Mouse (Mus musculus) right cerebral cortex, adult 18-20 months (tissue): Measurements from ENCODE around the gene Nfkb1.
A peak's percentile ranks its signal among the peaks of the same experiment; 100 is the strongest.

Experiments used
- DNase-seq: peaks from one replicate; pipeline ENCODE4 v3.0.0; 2022; ENCODE audit warnings: mixed read lengths

Gene Nfkb1

GRCm38 (mm10) chr3:135665777-135666259, 25.5 kb downstream of the Nfkb1 start:
- DNase-seq: no peak

DNA sequence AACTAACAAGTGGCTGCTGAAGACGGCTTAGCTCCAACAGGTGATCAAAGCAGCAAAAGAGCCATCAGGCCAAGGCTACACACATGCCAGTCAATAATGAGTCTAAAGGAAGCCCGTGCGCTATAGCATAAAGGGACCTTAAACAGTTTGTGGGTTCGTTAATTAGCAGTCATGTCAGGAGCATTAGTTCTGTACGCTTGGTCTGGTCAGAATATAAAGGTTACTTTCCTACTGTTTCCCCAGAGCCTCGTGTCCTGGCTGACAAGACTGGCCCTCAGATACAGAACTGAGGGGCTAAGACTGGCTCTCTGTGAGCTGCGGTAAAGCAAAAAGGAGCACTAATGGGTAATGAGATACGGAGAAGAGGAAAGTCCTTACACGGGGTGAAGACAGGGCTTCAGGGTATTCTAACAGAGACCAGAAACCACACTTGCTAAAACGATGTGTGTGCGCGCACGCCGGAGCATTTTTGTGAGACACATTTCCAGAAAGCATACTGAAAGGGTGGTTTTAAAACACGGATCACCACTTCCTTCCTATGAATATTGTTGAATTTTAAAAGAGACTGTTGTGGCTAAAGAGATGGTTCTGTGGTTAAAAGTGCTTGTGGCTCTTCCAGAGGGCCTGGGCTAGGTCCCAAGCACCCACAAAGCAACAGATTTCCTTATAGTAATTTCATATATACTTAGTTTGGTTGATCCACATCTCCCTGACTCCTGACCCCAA, 29.0 kb downstream of the Nfkb1 start:
- DNase-seq: no peak

DNA sequence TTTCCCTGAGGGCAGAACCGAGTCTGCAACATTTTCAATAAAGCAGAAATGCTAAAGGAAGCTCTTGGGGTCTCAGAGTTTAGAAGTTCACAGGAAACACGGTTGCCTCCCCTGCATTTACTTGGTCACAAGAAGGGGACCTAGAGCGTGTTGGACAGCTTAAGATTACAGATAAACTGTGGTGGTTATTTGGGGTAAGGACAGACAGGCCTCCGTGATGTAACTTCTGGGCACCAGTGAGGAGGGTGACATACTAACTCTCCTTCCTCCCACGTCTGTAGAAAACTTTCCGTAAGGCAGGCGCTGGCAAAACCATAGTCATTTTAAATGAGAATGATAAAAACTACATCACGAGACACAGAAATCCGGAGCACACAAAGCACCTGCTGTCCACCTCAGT, 29.6 kb downstream of the Nfkb1 start:
- DNase-seq: no peak

GRCm38 (mm10) chr3:135658540-135659097, 32.7 kb downstream of the Nfkb1 start:
- no peak for DNase-seq

DNA sequence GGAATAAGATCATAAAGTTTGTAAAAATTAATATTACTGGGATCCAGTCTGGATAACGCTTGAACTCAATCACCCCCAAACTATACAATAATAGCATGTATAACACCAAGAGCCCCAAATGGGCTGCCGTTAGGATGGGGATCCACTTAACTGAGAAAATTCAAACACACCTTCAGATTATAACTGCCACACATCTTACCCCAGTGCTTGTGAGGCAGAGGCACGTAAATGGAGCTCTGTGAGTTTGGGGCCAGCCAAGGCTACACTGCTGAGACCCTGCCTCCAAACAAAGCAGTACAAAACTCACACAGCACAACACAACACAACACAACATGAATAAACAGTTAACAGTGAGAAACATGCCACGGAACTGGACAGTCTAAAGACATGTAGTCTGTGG, 35.2 kb downstream of the Nfkb1 start:
- DNase-seq: no peak

- DNase-seq: no peak
Measured at GRCm38 (mm10) chr3:135650773-135651555, 40.4 kb downstream of the Nfkb1 start.

GRCm38 (mm10) chr3:135649809-135650208, 41.5 kb downstream of the Nfkb1 start:
- DNase-seq: no peak

- DNase-seq: no peak
Measured at GRCm38 (mm10) chr3:135648501-135648900, 42.8 kb downstream of the Nfkb1 start.

DNA sequence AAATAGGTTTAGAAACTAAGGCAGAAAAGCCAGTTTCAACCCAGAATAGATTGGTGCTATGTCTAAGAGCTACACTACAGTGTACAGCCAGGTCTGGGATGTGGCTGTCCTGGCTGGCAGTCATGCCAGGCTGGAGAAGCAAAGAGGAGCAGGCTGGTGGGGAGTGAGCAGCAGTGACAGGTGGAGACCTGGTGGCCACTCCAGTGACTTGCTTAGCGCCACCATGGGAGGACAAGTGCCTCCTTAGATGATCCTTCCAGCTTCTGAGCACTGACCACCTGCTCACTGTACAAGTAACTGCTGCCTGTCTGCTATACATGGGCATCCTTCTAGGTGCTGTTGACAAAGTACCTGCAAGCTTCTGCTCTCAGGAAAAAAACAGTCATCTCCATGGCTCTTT, 44.7 kb downstream of the Nfkb1 start:
- no peak for DNase-seq

GRCm38 (mm10) chr3:135644971-135645370, 46.4 kb downstream of the Nfkb1 start:
- DNase-seq: no peak

DNA sequence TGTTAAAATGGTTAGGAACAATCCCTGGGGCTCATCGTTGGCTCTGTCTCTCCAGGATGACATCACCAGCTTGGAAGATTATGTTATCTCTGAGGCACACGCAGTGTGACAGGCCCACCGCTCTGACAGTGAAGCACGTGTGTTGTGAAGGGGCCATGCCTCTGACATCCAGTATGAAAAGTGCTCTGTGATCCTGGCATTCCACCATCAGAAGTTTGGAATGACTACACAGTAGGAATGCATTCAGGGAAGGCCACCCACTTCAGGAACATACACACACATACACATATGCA, 49.8 kb downstream of the Nfkb1 start:
- DNase-seq: no peak

DNA sequence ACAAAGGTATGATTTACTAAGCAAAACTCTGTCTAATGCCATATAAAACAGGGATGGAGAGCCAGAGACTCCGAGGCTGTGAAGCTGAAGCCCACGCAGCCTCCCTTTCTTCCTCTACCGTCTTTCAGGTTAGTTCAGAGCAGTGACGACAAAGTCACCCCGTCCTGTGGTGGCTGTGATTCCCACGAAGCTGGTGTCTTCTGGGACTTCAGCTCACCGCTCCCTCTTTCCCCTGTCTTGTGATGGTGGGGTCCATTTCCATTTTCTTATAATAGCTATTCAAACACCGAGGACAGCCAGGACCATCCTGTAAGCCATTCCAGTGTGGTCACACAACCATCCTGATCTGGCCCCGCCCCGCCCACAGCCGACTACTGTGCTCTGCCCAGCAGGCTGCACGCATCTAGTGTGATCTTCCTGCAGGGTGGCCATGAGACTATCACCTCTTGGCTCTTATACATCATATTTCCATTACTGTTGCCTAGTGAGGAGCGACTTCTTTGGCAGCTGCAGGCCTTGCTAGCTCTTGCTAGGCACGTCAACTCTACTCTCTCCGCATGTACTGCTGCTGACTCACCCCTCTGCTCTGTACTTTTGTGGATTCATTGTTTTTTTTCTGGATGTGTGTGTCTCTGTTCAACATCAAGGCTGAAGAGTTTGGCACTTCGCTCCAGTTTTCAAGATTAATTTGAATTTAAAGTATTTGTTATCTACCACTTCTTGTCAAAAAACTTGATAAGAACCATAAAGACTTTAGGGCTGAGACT, 50.3 kb downstream of the Nfkb1 start:
- DNase-seq: no peak

DNA sequence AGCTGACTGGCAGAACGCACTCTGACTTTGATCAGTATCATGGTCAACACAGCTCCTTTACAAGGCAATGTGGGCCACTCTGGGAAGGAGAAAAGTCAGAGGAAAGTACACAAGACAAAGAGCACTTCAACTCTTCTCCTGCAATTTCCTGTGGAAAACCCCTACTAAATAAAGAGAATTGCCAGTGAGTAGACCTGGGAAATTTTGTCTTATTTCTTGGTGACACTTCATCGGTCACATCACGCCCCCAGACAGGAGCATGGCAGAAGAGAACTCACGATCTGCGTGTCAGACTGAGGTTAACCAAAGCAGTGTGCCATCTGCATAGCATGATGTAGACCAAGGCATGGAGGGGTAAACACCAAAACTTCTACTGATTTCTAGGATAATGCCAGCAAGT, 51.1 kb downstream of the Nfkb1 start:
- DNase-seq: no peak

GRCm38 (mm10) chr3:135637592-135637991, 53.8 kb downstream of the Nfkb1 start:
- no peak for DNase-seq

- no peak for DNase-seq
Measured at GRCm38 (mm10) chr3:135636454-135636853, 54.9 kb downstream of the Nfkb1 start.

- DNase-seq: no peak
Measured at GRCm38 (mm10) chr3:135635646-135636434, 55.5 kb downstream of the Nfkb1 start.

DNA sequence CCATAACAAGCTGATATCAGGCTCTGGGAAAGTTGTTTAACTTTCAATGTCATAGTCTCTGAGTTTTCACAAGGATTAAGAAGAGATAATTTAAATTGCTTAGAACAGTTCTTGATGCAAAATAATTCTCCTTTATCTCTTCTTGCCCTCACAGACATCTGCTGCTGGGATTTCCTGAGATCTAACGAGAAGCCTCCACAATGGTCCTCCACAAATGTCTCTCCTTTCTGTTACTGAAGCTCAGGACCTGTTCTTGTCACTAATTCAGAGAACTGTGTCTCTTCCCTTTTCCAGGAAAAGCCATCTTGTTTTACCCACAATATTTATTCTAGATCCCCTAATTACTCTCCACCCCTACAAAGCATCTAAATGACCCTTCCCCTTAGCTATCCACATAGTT, 56.3 kb downstream of the Nfkb1 start:
- DNase-seq: no peak

DNA sequence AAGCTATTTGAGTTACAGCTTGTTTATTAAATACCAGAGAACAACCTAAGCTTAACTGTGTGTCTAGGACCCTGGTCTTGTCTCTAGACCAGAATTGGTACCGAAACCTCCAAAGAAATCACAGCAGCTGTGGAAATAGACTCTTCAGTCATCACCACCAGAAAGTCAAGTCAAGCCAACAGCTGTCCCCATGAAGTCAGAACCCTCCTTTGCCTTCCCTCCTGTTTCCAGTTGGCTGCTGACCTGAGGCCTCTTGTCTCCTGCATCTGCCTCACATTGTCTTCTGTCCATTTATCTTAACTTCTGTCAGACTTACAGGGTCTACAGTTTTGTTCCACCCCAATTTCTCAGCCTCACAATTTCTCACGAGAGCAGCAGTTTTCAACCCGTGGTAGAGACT, 57.1 kb downstream of the Nfkb1 start:
- DNase-seq: no peak

DNA sequence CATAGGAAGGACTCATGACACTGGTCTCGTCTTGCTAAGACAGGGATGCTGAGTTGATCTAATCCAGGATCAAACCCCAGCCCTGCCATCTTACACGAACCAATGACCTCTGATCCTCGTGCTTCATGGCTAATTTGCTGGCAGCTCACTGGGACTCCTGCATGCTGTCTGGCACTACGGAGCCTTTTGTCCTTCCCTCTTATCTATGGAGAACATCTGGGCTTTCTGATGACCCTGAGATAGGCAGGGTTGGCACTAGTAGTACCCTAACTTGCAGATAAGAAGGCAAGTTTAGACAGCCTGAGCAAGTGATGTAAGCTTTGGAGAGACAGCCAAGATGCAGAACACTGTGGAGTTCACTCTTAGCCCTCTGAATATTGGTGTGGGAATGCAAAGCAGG, 59.5 kb downstream of the Nfkb1 start:
- DNase-seq: no peak

DNA sequence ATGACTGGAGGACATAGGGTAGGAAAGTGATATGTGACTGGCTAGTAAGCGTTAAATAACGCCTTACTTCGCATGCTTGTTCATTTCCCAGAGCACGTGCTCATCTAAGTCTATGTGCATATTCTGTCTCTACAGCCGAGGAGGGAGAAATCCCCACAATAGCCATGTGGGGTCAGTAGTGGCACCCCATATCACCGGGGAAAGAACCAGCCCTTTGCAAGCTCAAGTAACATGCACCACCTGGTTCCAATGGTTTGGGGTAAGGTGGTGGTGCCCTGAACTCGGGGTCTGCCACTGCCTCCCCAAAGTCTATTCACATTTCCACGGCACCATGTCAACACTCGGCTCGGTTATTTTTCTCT, 60.3 kb downstream of the Nfkb1 start:
- no peak for DNase-seq

- peak; percentile 72 for DNase-seq
Measured at GRCm38 (mm10) chr3:135630430-135631095, 60.8 kb downstream of the Nfkb1 start.

DNA sequence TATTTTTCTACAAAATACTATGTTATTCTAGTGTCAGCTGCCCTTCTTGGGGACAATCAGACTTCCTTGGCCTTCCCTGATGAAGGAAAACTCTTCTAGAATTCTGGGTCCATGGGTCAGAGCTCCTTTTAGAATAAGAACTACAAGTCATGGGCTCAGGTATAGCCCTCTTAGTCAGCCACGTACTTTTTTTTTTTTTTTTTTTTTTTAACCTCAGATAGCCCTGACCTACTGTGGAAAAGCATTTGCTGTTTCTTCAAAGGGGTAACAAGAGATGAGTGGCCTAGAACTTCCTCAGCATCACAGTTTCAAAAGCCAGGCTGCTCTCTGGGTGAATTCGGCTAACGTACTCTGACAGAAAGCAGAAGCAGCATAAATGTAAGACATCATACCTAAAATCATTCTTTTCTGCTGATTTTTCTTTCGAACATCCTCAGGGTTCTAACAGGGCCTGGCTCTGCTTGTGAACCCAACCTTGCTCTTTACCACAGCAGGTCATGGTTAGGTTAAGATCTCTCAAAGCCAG, 61.5 kb downstream of the Nfkb1 start:
- DNase-seq: no peak
